Mouse (Mus musculus) kidney, postnatal 0 days (tissue): Measurements from ENCODE around the gene Arhgef28. TPM values are rescaled to one million over a fixed set of nuclear protein-coding genes. Genes with fewer than 3 reads are reported as not detected.

ENCODE experiments used
- ATAC-seq: fragments of 200-750 bp; cut with Nextera tagmentation; replicated peaks from 2 replicates; pipeline ENCODE4 v1.8.0; 2017; ENCODE audit warnings: low read depth, moderate number of reproducible peaks, moderate TSS enrichment, moderate library complexity; ENCODE audit not compliant: low FRiP score
- DNase-seq: peaks from one replicate; pipeline ENCODE4 v3.0.0-alpha.2; 2016; ENCODE audit warnings: low spot score
- H3K27ac ChIP-seq: fragments of 300-500 bp; sonication (generic); 2 replicates; pipeline ENCODE4 v1.5.1; 2014; ENCODE audit warnings: mild to moderate bottlenecking
- H3K27me3 ChIP-seq: fragments of 300-500 bp; sonication (generic); 2 replicates; pipeline ENCODE4 v1.6.1; 2014; ENCODE audit warnings: low read length, mixed read lengths; ENCODE audit not compliant: insufficient read depth
- H3K36me3 ChIP-seq: fragments of 300-500 bp; sonication (generic); 2 replicates; pipeline ENCODE4 v1.6.1; 2014; ENCODE audit warnings: low read length, mixed read lengths; ENCODE audit not compliant: insufficient read depth
- H3K4me1 ChIP-seq: fragments of 300-500 bp; sonication (generic); replicated peaks from 2 replicates; pipeline ENCODE4 v1.6.1; 2014; ENCODE audit warnings: antibody characterized with exemption, low read length, mixed read lengths; ENCODE audit not compliant: insufficient read depth
- H3K4me2 ChIP-seq: fragments of 300-500 bp; sonication (generic); 2 replicates; pipeline ENCODE4 v1.6.1; 2014; ENCODE audit warnings: mild to moderate bottlenecking, low read length, moderate library complexity, mixed read lengths
- H3K4me3 ChIP-seq: fragments of 300-500 bp; sonication (generic); replicated peaks from 2 replicates; pipeline ENCODE4 v1.5.1; 2014; ENCODE audit warnings: low read depth, low read length
- H3K9ac ChIP-seq: fragments of 300-500 bp; sonication (generic); 2 replicates; pipeline ENCODE4 v1.6.1; 2014; ENCODE audit warnings: low read depth, low read length
- H3K9me3 ChIP-seq: fragments of 300-500 bp; sonication (generic); replicated peaks from 2 replicates; pipeline ENCODE4 v1.6.1; 2016; ENCODE audit warnings: low read length, inconsistent platforms, mixed read lengths
- CTCF ChIP-seq: IDR thresholded peaks from 2 replicates; pipeline ENCODE4 v1.5.1; 2016; ENCODE audit warnings: antibody characterized with exemption, low read depth, mild to moderate bottlenecking, moderate library complexity
- WGBS: fragments of 180-500 bp; shearing (Covaris S2); extraction: QIAGEN DNeasy Blood & Tissue Kit; methylation state at CpG from one replicate; pipeline ENCODE4 v1.1.7; 2014; 5-methylcytosine and 5-hydroxymethylcytosine counted together
- polyA plus RNA-seq: library from polyadenylated mRNA; unstranded; fragments of >200 nt; fragmentation: Nextera tagmentation; extraction: Ambion mirVana; gene quantifications from 2 replicates; pipeline ENCODE4 v1.2.1, GENCODE M21; 2015

The Arhgef28 gene
- polyA plus RNA-seq, 1 experiment from 2014 or later = 58.3 TPM

DNA sequence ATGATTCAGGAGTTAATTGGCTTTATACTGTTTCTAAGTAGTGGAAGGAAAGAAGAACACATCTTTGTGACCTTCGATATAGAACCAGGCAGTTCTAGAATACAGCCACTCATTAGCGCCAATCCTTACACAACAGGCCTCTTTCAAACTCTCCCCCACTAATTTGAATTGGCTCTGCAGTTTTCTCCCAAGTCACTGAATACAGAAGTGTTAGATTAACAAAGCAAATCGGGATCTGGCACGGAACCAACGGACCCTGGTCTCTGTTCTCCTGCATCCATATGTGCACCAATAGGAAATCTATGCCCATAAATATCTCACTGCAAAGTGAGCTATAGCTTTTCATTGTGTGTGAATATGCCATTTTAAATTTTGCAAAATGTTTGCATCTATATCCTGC, 20.1 kb downstream of the Arhgef28 start:
- no peak overlapping the region for H3K4me2 ChIP-seq
- no peak overlapping the region for H3K4me3 ChIP-seq
- no peaks in the 10 kb centered on the region for H3K36me3 ChIP-seq
- no peaks in the 10 kb centered on the region for H3K27me3 ChIP-seq
- no peaks in the 10 kb centered on the region for H3K9me3 ChIP-seq
- H3K4me1 ChIP-seq = no peaks in the 10 kb centered on the region; the same call in 1 of the 2 replicates
- ATAC-seq = no peak
- no peak for TF ChIP-seq CTCF
- WGBS = 59% methylated on average over 5 of the region's 5 CpGs
- no peak overlapping the region for H3K9ac ChIP-seq
- no peak overlapping the region for H3K27ac ChIP-seq
- no peak for DNase-seq

DNA sequence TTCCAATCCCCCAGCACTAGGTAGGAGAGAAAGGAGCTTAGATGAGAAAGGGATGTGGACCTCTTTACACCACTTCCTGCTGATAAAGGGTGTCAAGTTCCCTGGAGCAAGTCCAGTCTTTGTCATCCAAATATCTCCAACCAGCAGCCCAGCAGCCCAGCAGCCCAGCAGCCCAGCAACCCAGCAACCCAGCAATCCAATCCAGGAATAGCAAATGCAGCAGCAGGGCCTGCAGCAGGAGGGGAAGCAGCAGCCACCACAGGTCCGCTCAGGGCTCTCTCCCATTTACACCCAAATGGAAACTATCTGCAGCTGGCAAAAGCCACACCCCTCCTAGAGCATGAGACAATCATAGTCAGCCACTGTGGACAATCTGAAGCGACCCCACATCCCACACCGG, 21.6 kb downstream of the Arhgef28 start:
- no peak overlapping the region for H3K9ac ChIP-seq
- no peak overlapping the region for H3K4me2 ChIP-seq
- H3K36me3 ChIP-seq = no peaks in the 10 kb centered on the region
- no peak for ATAC-seq
- DNase-seq = no peak
- no peaks in the 10 kb centered on the region for H3K27me3 ChIP-seq
- no peaks in the 10 kb centered on the region; the same call in 1 of the 2 replicates for H3K4me1 ChIP-seq
- no peak overlapping the region for H3K4me3 ChIP-seq
- no peaks in the 10 kb centered on the region for H3K9me3 ChIP-seq
- TF ChIP-seq CTCF = no peak
- 63% methylated on average over 3 of the region's 3 CpGs for WGBS
- H3K27ac ChIP-seq = no peak overlapping the region

DNA sequence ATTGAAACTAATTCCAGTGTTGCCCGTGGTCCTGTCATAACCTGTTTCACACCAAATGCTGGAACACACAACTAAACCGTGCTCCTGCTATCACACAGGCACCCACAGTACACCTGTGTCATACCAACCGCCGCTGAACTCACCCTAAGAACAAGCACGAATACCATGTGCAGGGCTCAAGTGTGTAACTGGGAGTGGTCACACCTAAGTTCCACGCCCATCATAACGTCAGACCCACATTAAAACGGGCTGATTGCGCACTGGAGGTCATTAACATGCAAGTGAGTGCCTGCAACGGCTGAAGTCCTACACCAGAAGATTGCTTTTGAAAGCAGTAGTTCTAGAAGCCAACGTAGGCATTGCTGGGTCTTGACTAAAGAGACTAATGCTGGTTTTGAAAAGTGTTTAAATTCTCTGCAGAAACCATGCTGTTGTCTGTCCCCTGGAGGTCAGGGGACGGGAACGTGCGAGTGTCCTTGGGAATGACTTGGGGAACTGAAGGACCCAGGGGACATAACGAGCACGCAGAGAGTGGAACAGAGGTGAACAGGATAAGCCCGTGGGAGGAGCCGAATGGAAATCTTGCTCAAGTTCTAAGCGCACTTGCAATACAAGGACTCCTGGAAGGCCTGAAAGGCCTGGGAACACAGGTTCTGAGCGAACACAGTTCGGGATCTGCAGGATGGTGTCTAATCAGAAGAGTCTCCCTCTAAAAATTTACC, 22.9 kb downstream of the Arhgef28 start:
- WGBS = 76% methylated on average over 21 of the region's 21 CpGs

DNA sequence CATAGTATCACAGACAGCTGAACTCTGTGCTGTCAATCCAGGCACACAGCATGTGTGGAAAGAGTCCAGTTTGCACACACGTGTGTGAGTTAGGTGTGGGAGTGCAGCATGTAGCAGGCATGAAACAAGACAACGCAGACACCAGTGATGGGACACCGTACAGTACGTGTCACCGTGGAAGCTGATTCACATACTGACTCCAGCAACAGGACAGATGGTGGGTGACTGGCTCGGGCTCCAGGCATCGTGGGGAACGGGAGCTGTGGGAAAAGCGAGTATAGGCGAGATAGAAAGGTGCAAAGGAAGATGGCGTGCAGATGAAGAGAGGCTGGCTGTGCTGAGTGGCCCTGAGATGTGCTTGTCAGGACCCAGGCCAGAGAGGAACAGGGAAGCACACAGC, 23.9 kb downstream of the Arhgef28 start:
- no peaks in the 10 kb centered on the region for H3K36me3 ChIP-seq
- H3K27ac ChIP-seq = no peak overlapping the region
- DNase-seq = no peak
- no peak overlapping the region for H3K4me3 ChIP-seq
- no peaks in the 10 kb centered on the region for H3K9me3 ChIP-seq
- WGBS = 90% methylated on average over 11 of the region's 11 CpGs
- H3K4me1 ChIP-seq = no peaks in the 10 kb centered on the region; the same call in 1 of the 2 replicates
- H3K27me3 ChIP-seq = no peaks in the 10 kb centered on the region
- TF ChIP-seq CTCF = no peak
- ATAC-seq = no peak
- no peak overlapping the region for H3K9ac ChIP-seq
- no peak overlapping the region for H3K4me2 ChIP-seq

More for the DNA sequence above, 22.9 kb downstream of the Arhgef28 start:
- Histone ChIP-seq H3K36me3 (no peaks in the 10 kb centered on the region), H3K9ac (no peak overlapping the region), H3K4me3 (no peak overlapping the region), H3K4me1 (no peaks in the 10 kb centered on the region; the same call in 1 of the 2 replicates), H3K4me2 (no peak overlapping the region), H3K27ac (no peak overlapping the region), H3K9me3 (no peaks in the 10 kb centered on the region), H3K27me3 (no peaks in the 10 kb centered on the region)
- DNase-seq (no peak), ATAC-seq (no peak)
- no peak for TF ChIP-seq CTCF

DNA sequence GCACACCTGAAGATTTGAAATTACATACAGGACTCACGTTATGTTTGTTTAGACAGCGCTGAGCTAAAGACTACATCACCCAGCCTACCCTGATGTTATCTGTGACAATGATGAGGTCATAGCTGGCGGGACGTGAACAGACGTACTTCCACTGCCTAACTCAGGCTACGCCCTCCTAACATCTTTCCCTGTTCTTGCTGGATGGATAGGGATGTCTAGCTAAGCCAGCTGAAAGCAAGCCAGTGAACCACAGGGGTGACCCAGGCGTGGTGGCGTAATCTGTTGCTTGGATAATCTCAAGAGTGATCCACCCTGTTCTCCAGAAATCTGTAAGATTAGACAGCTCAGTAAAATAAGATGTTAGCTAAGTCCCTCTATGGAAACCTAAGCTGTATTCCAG, 25.6 kb downstream of the Arhgef28 start:
- H3K27me3 ChIP-seq = no peaks in the 10 kb centered on the region
- no peaks in the 10 kb centered on the region for H3K9me3 ChIP-seq
- H3K4me1 ChIP-seq = no peaks in the 10 kb centered on the region; the same call in 1 of the 2 replicates
- no peak for ATAC-seq
- 82% methylated on average over 8 of the region's 8 CpGs for WGBS
- no peak overlapping the region for H3K27ac ChIP-seq
- H3K36me3 ChIP-seq = no peaks in the 10 kb centered on the region
- H3K4me2 ChIP-seq = no peak overlapping the region
- TF ChIP-seq CTCF = no peak
- DNase-seq = no peak
- no peak overlapping the region for H3K9ac ChIP-seq
- no peak overlapping the region for H3K4me3 ChIP-seq

DNA sequence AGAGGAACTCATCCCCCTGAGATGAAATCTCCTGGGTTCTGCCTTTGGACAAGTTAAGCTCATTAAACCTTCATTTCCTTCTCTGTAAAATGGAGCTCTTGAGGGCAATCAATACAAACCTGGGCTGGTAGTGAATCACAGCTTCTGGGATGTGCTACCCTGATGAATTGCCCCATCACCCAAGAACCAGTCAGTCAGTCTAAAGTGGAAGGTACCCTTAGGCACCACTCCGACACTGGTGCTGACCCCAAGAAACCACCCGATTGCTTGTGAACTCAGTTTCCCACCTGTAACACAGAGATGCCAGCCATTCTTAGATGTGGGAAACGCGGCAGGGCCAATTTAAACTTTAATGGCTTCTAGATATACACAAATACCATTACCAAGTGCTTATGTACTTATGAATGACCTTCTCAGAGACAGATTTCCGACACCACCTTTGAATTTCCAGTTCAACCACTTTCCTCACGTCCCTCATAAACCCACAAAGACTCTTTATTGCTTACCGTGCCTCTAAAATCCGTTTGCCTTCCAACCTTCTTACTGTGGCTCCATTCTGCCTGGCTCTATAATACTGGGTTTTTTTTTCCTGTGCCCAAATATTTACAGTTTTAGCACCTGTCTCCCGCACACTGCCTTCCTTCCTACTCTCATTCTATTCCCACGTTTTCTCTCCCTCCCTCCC, 30.8 kb downstream of the Arhgef28 start:
- H3K4me3 ChIP-seq = no peak overlapping the region
- 68% methylated on average over 10 of the region's 10 CpGs for WGBS
- DNase-seq (no peak), ATAC-seq (no peak)
- no peaks in the 10 kb centered on the region for H3K4me1 ChIP-seq
- H3K27me3 ChIP-seq = no peaks in the 10 kb centered on the region
- H3K9me3 ChIP-seq = no peaks in the 10 kb centered on the region
- H3K27ac ChIP-seq = no peak overlapping the region
- TF ChIP-seq CTCF = no peak
- H3K9ac ChIP-seq = no peak overlapping the region
- H3K36me3 ChIP-seq = no peaks in the 10 kb centered on the region
- no peak overlapping the region for H3K4me2 ChIP-seq
